Mouse (Mus musculus) left cerebral cortex, adult 9 months (tissue): ENCODE results near the gene Klhl10.
A peak's percentile ranks its signal among the peaks of the same experiment; 100 is the strongest.

Experiments used
- DNase-seq, 2 experiments: peaks; one replicate each; pipeline ENCODE4 v3.0.0; 2022; ENCODE audit warnings: low spot score in 2 of 2

The Klhl10 gene

GRCm38 (mm10) chr11:100462699-100463098 is 21.0 kb downstream of the Klhl10 start:
- peak in 1 of 2 experiments; percentile 27 for DNase-seq

- no peak for DNase-seq
These were observed 23.6 kb downstream of the Klhl10 start for GRCm38 (mm10) chr11:100465229-100465792.

DNA sequence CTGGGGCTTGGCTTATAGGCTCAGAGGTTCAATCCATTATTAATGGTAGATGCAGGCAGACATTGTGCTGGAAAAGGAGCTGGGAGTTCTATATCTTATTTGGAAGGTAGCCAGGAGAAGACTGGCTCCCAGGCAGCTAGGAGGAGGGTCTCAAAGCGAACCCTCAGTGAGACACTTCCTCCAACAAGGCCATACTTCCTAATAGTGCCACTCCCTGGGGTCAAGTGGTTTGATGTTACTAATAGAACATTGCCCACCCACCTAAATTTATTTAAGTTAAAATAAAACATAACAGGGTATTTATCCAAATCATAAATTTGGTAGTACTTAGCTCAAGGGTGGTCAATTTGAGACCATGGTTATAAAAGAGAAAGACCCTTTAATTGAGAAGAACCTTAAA is 24.1 kb downstream of the Klhl10 start:
- DNase-seq = no peak

GRCm38 (mm10) chr11:100471352-100472196 is 29.9 kb downstream of the Klhl10 start:
- peak in 1 of 2 experiments; percentile 7 for DNase-seq

- DNase-seq = peak; percentile 76 to 93
These were observed 30.6 kb downstream of the Klhl10 start, which contains the start of gene Klhl11 for GRCm38 (mm10) chr11:100472197-100472934. Klhl11 (minus strand) TSS chr11:100472741.

DNA sequence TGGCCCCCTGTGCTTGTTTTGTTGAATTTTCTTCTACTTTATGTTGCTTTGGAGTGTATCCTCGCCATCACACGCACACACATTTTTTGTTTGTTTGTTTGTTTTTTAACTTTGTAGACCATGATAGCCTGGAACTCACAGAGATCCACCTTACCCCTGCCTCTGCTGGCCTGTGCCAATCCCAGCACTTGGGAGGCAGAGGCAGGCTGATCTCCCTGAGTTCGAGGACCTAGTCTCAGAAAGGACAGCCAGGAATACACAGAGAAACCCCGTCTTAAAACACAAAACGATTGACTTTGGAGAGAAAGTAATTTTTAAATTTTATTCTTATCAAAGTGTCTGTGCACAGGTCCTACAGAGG is 31.2 kb downstream of the Klhl10 start:
- DNase-seq = no peak

GRCm38 (mm10) chr11:100476281-100476680 is 34.6 kb downstream of the Klhl10 start:
- no peak for DNase-seq

DNA sequence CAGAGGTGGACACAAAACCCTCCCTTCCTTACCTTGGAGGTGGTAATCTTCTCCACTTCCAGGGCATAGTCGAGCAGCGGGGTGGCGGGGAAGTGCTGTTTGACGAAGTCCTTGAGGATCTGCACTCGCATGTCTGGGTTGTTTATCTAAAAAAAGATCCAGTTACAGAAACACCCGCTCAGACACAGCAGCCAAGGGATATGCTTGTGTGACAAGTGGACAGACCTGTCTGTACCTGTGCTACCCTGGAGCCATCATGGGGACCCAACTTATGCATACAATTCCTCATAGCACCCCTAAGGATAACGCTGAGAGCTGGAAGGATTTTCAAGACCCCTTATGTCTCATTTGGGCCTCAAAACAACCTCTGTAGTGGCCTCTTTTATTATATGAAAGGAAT is 37.4 kb downstream of the Klhl10 start:
- DNase-seq = no peak

- DNase-seq = no peak
These were observed 42.7 kb downstream of the Klhl10 start for GRCm38 (mm10) chr11:100484461-100484860.

DNA sequence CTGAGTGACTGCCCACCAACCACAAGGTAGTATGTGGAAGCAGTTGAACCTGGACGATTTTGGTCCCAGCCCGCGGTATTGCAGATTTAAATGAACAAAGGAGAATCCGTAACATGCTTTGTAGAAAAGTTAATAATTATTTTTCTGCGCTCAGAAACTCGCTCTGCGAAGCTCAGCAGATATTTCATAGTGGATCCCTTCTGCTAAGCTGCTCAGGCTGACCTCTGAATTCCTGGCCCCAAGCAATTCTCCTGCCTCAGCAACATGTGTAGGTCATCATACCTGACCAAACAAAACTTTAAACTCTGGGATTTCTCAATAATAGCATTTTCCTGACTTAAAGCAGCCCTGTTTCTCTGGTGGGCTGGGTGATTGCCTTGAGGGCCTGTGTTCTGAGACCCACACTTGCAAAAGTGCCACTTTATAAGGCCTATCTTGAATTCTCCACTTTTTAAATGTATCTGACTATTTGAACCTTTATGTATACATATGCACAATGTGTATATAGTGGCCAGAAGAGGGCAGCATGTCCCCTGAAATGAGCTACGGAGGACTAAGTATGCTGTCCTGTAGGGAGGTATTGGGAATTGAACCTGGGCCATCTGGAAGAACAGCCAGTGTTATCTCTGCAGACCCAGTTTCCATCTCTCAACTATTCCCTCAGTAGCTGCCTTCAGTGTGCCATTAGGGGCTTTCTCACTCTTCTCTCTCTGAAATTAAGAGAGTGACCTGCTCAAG is 44.3 kb downstream of the Klhl10 start:
- DNase-seq = peak in 1 of 2 experiments; percentile 7

DNA sequence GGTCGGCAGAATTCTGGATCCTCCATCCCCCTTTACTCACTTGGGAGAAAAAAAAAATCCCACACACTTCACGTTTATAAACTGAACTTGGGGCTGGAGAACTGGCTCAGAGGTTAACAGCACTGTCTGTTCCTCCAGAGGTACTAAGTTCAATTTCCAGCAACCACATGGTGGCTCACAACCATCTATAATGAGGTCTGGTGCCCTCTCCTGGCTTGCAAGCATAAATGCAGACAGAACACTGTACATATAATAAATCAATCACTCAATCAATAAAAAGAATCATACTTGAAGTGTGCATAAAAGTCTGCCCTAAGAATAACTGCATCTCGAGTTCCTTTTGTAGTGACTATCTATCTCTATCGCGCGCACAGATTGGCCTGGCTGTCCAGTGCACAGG is 49.2 kb downstream of the Klhl10 start:
- no peak for DNase-seq

DNA sequence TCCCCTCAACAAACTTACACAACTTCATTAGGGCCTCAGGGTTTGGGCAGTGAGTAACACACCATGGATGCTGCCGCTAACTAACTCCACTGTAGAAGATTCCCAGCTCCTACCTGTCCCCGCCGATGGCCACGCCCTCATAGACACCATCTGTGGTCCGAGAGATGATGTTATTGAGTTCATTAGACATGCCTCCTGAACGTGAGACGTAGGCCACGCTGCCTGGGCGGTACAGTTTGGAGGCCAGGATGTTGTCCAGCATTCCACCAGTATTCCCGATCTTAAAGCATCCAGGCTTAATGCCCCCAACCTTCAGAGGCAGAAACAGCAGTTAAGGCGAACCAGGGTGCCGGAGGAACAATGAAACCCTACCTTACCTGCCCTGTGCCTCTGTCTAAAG is 52.1 kb downstream of the Klhl10 start:
- no peak for DNase-seq

DNA sequence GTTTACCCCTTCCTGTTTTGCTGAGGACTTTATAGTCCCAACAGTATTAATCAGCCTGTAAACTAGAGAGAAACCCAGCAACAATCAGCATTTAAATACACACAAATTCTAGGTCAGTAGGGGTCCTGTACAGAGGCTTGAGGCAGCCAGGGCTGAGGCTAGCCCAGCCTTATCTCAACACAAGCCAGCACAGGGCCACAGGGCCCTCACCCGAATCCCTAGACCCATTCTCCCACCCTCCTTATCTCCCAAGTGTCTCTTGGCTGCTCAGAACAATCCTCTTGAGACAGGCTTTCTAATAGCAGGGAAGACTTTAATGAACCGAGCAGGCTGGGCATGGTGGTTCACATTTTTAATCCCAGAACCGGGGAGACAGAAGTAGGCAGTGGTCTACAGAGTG is 58.5 kb downstream of the Klhl10 start:
- no peak for DNase-seq

- DNase-seq = no peak
These were observed 58.9 kb downstream of the Klhl10 start for GRCm38 (mm10) chr11:100500651-100501050.

DNA sequence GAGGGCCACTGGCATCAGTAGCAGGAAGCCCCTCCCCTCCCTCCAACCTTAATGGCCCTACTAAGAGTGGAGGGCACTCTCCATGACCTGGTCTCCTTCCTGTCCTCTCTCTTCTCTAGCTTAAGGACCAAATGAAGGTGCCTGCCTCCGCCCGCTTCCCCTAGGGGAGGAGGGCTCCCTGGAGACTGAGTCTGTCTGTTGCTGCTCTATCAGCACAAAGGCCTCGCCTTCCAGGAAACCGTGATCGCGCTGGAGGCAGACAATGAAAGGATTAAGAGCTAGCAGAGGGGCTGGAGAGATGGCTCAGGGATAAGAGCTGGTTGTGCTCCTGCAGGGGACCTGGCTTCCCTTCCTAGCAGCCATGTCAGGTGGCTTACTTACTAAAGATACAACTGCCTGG is 59.6 kb downstream of the Klhl10 start:
- no peak for DNase-seq

DNA sequence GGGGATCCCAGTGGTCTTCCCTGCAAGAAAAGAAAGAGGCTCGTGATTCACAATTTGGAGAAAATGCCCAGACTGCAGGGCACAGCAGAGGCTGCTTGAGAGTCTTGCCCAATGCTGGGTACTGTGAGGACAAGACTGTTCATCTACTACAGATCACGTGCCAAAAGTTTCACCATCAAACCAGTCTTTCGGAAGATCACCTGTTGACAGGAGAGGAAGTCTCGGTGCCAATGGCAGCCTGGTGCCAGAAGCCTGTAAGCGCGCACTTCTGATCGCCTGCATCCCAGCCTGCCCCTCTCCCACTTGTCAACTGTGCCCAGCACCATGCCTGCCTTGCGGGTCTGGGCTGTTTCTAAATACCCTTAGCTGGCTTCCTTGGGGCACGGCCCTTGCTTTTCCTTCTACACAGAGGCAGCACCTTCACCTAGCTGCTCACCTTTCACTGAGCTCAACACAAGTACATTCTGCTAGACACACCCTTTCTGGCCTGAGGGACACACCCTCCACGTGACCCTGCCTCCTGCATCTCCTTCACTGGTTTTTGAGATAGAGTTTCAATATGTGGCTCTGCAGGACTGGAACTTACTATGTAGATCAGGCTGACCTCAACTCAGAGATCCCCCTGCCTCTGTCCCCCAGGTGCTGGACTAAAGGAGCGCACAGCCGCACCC is 63.4 kb downstream of the Klhl10 start:
- DNase-seq = no peak

GRCm38 (mm10) chr11:100505997-100506396 is 64.3 kb downstream of the Klhl10 start:
- DNase-seq = no peak
